Mouse (Mus musculus): ENCODE data around the gene Ptprd. TPM values are rescaled to one million over a fixed set of nuclear protein-coding genes. Genes with fewer than 3 reads are reported as not detected.

The Ptprd gene
- polyA plus RNA-seq, 1 experiment from 2014 or later: 30.4 TPM

GRCm38 (mm10) chr4:76656734-76657133, 1555.0 kb downstream of the Ptprd start:
- Histone ChIP-seq H3K36me3 (ENCODE audit: control insufficient read depth, insufficient read depth, low read length) (no peaks in the 10 kb centered on the region), H3K9ac (replicated peaks; ENCODE audit: low read depth, low read length) (no peak overlapping the region), H3K9me3 (ENCODE audit: control insufficient read depth, low read depth, low read length) (no peaks in the 10 kb centered on the region), H3K4me1 (ENCODE audit: control insufficient read depth, insufficient read depth, low read length) (no peaks in the 10 kb centered on the region), H3K4me3 (ENCODE audit: low read depth, low read length) (no peak overlapping the region), H3K27ac (ENCODE audit: low read length) (no peak overlapping the region), H3K4me2 (replicated peaks; ENCODE audit: low read depth, low read length) (no peak overlapping the region), H3K27me3 (ENCODE audit: control insufficient read depth, insufficient read depth, low read length) (no peaks in the 10 kb centered on the region)
- 49% methylated on average over 3 of the region's 3 CpGs for WGBS
- ATAC-seq (ENCODE audit: insufficient number of reproducible peaks, insufficient read depth, low FRiP score, low read depth): no peak

- no peak overlapping the region for H3K4me2 ChIP-seq (replicated peaks; ENCODE audit: low read depth, low read length)
- H3K4me1 ChIP-seq (ENCODE audit: control insufficient read depth, insufficient read depth, low read length): no peaks in the 10 kb centered on the region
- 88% methylated on average over 2 of the region's 2 CpGs for WGBS
- no peaks in the 10 kb centered on the region for H3K27me3 ChIP-seq (ENCODE audit: control insufficient read depth, insufficient read depth, low read length)
- no peak for ATAC-seq (ENCODE audit: insufficient number of reproducible peaks, insufficient read depth, low FRiP score, low read depth)
- H3K9ac ChIP-seq (replicated peaks; ENCODE audit: low read depth, low read length): no peak overlapping the region
- no peak overlapping the region for H3K27ac ChIP-seq (ENCODE audit: low read length)
- H3K9me3 ChIP-seq (ENCODE audit: control insufficient read depth, low read depth, low read length): no peaks in the 10 kb centered on the region
- no peak overlapping the region for H3K4me3 ChIP-seq (ENCODE audit: low read depth, low read length)
- H3K36me3 ChIP-seq (ENCODE audit: control insufficient read depth, insufficient read depth, low read length): no peaks in the 10 kb centered on the region
Observed at GRCm38 (mm10) chr4:76652971-76653370, 1558.8 kb downstream of the Ptprd start.

DNA sequence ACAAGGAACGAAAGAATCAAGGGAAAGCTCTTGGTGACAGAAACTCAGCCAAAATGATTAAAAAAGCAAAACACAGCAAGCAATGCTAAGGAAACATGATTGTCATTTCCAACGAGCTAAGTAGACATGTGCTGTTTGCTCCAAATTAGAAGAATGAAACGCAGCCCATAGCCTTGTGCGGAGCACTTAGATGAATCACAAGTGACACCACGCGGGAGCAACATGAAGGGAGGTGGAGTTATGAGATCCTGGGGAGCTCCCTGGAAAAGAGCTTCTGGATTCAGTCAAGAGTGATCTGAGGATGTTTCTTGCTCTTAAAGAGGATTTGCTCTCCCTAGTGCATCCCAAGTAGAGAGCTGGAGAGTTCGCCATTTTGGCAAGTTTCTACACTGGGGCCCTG, 1590.0 kb downstream of the Ptprd start:
- Histone ChIP-seq H3K4me2 (replicated peaks; ENCODE audit: low read depth, low read length) (no peak overlapping the region), H3K27ac (ENCODE audit: low read length) (no peak overlapping the region; the same call in 1 of the 2 replicates), H3K9ac (replicated peaks; ENCODE audit: low read depth, low read length) (no peak overlapping the region), H3K36me3 (ENCODE audit: control insufficient read depth, insufficient read depth, low read length) (no peaks in the 10 kb centered on the region), H3K4me1 (ENCODE audit: control insufficient read depth, insufficient read depth, low read length) (0 out of 2 replicates have a peak, but pooled peaks cover 4% of the 10 kb centered on the region), H3K27me3 (ENCODE audit: control insufficient read depth, insufficient read depth, low read length) (no peaks in the 10 kb centered on the region), H3K9me3 (ENCODE audit: control insufficient read depth, low read depth, low read length) (no peaks in the 10 kb centered on the region), H3K4me3 (ENCODE audit: low read depth, low read length) (no peak overlapping the region)
- ATAC-seq (ENCODE audit: insufficient number of reproducible peaks, insufficient read depth, low FRiP score, low read depth): no peak
- 73% methylated on average over 7 of the region's 7 CpGs for WGBS

GRCm38 (mm10) chr4:76616614-76617013, 1595.1 kb downstream of the Ptprd start:
- ATAC-seq (ENCODE audit: insufficient number of reproducible peaks, insufficient read depth, low FRiP score, low read depth): no peak

DNA sequence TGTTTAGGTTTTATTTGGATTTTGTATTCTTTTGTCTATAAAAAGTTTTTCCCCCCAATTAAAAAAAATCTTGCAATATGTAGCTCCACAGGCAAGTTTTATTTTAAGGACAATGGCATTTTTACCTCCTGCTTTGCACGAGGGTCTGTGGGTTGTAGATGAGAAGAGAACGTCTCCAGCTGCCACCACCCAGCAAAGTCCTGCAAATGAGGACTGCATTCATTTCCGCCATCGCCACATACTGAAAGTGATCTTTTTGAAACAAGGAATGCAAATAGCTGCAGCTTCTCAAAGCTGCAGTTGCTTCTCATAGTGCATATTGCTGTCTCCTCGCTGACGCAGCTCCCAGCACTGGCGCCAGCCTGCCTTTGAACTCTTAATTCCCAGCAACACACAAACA, 1603.5 kb downstream of the Ptprd start:
- H3K36me3 ChIP-seq (ENCODE audit: control insufficient read depth, insufficient read depth, low read length): no peaks in the 10 kb centered on the region
- no peaks in the 10 kb centered on the region for H3K27me3 ChIP-seq (ENCODE audit: control insufficient read depth, insufficient read depth, low read length)
- no peak overlapping the region for H3K4me3 ChIP-seq (ENCODE audit: low read depth, low read length)
- no peak for ATAC-seq (ENCODE audit: insufficient number of reproducible peaks, insufficient read depth, low FRiP score, low read depth)
- no peak overlapping the region for H3K4me2 ChIP-seq (replicated peaks; ENCODE audit: low read depth, low read length)
- no peaks in the 10 kb centered on the region for H3K9me3 ChIP-seq (ENCODE audit: control insufficient read depth, low read depth, low read length)
- no peaks in the 10 kb centered on the region for H3K4me1 ChIP-seq (ENCODE audit: control insufficient read depth, insufficient read depth, low read length)
- 44% methylated on average over 7 of the region's 7 CpGs for WGBS
- no peak overlapping the region for H3K27ac ChIP-seq (ENCODE audit: low read length)
- no peak overlapping the region for H3K9ac ChIP-seq (replicated peaks; ENCODE audit: low read depth, low read length)

More at GRCm38 (mm10) chr4:76616614-76617013, 1595.1 kb downstream of the Ptprd start:
- WGBS: 84% methylated on average over 6 of the region's 6 CpGs
- no peaks in the 10 kb centered on the region for H3K27me3 ChIP-seq (ENCODE audit: control insufficient read depth, insufficient read depth, low read length)
- no peak overlapping the region for H3K9ac ChIP-seq (replicated peaks; ENCODE audit: low read depth, low read length)
- no peak overlapping the region for H3K4me3 ChIP-seq (ENCODE audit: low read depth, low read length)
- no peaks in the 10 kb centered on the region for H3K9me3 ChIP-seq (ENCODE audit: control insufficient read depth, low read depth, low read length)
- no peaks in the 10 kb centered on the region for H3K4me1 ChIP-seq (ENCODE audit: control insufficient read depth, insufficient read depth, low read length)
- no peak overlapping the region for H3K27ac ChIP-seq (ENCODE audit: low read length)
- no peaks in the 10 kb centered on the region for H3K36me3 ChIP-seq (ENCODE audit: control insufficient read depth, insufficient read depth, low read length)
- no peak overlapping the region for H3K4me2 ChIP-seq (replicated peaks; ENCODE audit: low read depth, low read length)

DNA sequence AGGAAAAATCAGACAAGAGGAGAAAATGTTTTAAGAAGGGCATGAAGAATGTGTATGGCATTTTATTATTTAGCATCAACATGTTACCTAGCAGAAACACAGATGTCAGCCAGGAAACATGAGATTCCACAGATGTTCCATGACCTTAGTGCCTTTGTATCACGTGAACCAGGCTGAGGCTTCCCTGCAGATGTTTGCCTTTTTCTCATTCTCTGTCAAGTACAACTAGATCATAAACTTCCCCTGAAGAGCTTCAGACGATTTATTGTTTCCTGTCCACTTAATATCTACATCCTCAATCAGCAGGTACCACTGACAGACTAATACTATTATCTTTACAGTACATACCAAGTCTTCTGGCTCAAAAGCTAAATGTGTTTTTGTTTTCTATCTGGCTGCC, 1605.0 kb downstream of the Ptprd start:
- ATAC-seq (ENCODE audit: insufficient number of reproducible peaks, insufficient read depth, low FRiP score, low read depth): no peak
- 32% methylated on average over 2 of the region's 2 CpGs for WGBS

DNA sequence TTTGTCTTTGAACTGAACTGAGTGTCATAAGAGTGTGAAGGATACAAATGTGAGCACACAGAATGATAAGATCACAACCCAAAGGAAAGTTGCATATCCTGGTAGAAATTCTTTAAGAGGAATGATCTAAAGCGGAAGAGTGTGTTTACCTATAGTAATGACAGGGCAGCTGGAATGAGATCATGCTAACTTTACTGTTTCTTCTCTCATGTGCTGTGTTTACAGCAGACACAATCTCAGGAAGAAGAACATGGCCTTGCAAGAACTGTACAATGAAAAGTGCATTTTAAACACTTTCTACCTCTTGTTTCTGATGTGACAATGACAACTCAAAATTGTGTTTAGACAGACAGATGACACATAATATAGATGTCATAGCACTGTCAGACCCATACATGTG, 1621.0 kb downstream of the Ptprd start:
- Histone ChIP-seq H3K27me3 (ENCODE audit: control insufficient read depth, insufficient read depth, low read length) (no peaks in the 10 kb centered on the region), H3K4me3 (ENCODE audit: low read depth, low read length) (no peak overlapping the region), H3K4me1 (ENCODE audit: control insufficient read depth, insufficient read depth, low read length) (no peaks in the 10 kb centered on the region), H3K27ac (ENCODE audit: low read length) (no peak overlapping the region), H3K9ac (replicated peaks; ENCODE audit: low read depth, low read length) (no peak overlapping the region), H3K36me3 (ENCODE audit: control insufficient read depth, insufficient read depth, low read length) (no peaks in the 10 kb centered on the region), H3K4me2 (replicated peaks; ENCODE audit: low read depth, low read length) (no peak overlapping the region), H3K9me3 (ENCODE audit: control insufficient read depth, low read depth, low read length) (no peaks in the 10 kb centered on the region)
- 39% methylated on average over 1 of the region's 1 CpGs for WGBS
- no peak for ATAC-seq (ENCODE audit: insufficient number of reproducible peaks, insufficient read depth, low FRiP score, low read depth)

More for the DNA sequence above, 1605.0 kb downstream of the Ptprd start:
- H3K4me1 ChIP-seq (ENCODE audit: control insufficient read depth, insufficient read depth, low read length): no peaks in the 10 kb centered on the region
- H3K4me2 ChIP-seq (replicated peaks; ENCODE audit: low read depth, low read length): no peak overlapping the region
- no peaks in the 10 kb centered on the region for H3K36me3 ChIP-seq (ENCODE audit: control insufficient read depth, insufficient read depth, low read length)
- no peaks in the 10 kb centered on the region for H3K9me3 ChIP-seq (ENCODE audit: control insufficient read depth, low read depth, low read length)
- no peak overlapping the region for H3K27ac ChIP-seq (ENCODE audit: low read length)
- no peak overlapping the region for H3K4me3 ChIP-seq (ENCODE audit: low read depth, low read length)
- H3K9ac ChIP-seq (replicated peaks; ENCODE audit: low read depth, low read length): no peak overlapping the region
- H3K27me3 ChIP-seq (ENCODE audit: control insufficient read depth, insufficient read depth, low read length): no peaks in the 10 kb centered on the region

DNA sequence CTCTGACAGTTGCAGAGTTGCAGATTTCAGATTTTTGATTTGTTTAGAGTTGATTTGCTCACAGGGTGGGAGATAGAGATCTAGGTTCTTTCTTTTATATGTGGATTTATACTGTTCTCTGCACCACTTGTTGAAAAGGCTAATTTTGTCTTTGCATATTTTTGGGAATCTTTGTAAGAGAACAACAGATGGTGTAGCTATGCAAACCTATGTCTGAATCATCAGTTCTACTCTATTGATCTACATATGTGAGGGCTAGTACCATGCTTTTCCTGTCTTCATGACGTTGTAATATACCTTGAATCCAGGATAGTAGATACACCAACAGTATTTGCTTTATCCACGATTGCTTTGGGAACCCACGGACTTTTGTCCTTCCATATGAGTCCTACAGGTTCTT, 1628.7 kb downstream of the Ptprd start:
- WGBS: 86% methylated on average over 3 of the region's 3 CpGs
- Histone ChIP-seq H3K27ac (ENCODE audit: low read length) (no peak overlapping the region), H3K36me3 (ENCODE audit: control insufficient read depth, insufficient read depth, low read length) (no peaks in the 10 kb centered on the region), H3K4me2 (replicated peaks; ENCODE audit: low read depth, low read length) (no peak overlapping the region), H3K9me3 (ENCODE audit: control insufficient read depth, low read depth, low read length) (no peaks in the 10 kb centered on the region), H3K9ac (replicated peaks; ENCODE audit: low read depth, low read length) (no peak overlapping the region), H3K27me3 (ENCODE audit: control insufficient read depth, insufficient read depth, low read length) (no peaks in the 10 kb centered on the region), H3K4me3 (ENCODE audit: low read depth, low read length) (no peak overlapping the region), H3K4me1 (ENCODE audit: control insufficient read depth, insufficient read depth, low read length) (no peaks in the 10 kb centered on the region)
- no peak for ATAC-seq (ENCODE audit: insufficient number of reproducible peaks, insufficient read depth, low FRiP score, low read depth)

DNA sequence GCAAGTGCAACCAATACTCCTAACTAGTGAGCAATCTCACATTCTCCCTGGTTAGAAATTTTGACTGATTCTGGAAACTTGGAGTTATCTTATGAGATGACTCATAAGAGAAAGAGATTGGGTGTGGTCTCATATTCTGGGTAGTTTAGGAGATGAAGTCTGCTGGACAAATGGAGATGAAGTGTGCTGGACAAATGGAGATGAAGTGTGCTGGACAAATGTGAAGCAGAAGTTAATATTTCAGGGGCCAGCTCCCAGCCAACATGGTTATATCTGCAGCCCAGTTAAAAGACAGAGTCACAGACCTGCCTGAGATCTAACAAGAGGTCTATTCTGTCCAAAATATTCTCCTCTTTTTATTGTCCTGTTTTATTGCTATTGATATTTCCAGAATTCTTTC, 1645.8 kb downstream of the Ptprd start:
- H3K4me1 ChIP-seq (ENCODE audit: control insufficient read depth, insufficient read depth, low read length): no peaks in the 10 kb centered on the region
- no peak for ATAC-seq (ENCODE audit: insufficient number of reproducible peaks, insufficient read depth, low FRiP score, low read depth)
- H3K4me3 ChIP-seq (ENCODE audit: low read depth, low read length): no peak overlapping the region
- no peak overlapping the region for H3K9ac ChIP-seq (replicated peaks; ENCODE audit: low read depth, low read length)
- no peak overlapping the region for H3K4me2 ChIP-seq (replicated peaks; ENCODE audit: low read depth, low read length)
- H3K9me3 ChIP-seq (ENCODE audit: control insufficient read depth, low read depth, low read length): no peaks in the 10 kb centered on the region
- H3K27me3 ChIP-seq (ENCODE audit: control insufficient read depth, insufficient read depth, low read length): no peaks in the 10 kb centered on the region
- H3K27ac ChIP-seq (ENCODE audit: low read length): no peak overlapping the region
- no peaks in the 10 kb centered on the region for H3K36me3 ChIP-seq (ENCODE audit: control insufficient read depth, insufficient read depth, low read length)

All from stomach, embryonic 14.5 days (tissue).